Mouse (Mus musculus) bone marrow, adult 2 months (tissue): Measurements from ENCODE around the gene Pbsn.

Experiments used
- CTCF ChIP-seq: fragments of 200-500 bp; IDR thresholded peaks from 2 replicates; pipeline ENCODE4 v1.5.1; 2011; ENCODE audit warnings: low read length, control low read depth; ENCODE audit not compliant: control insufficient read depth, insufficient read depth
- POLR2A ChIP-seq: fragments of 200-500 bp; IDR thresholded peaks from 2 replicates; pipeline ENCODE4 v1.6.1; 2011; ENCODE audit warnings: low read depth, mild to moderate bottlenecking, control low read depth, low read length, borderline replicate concordance; ENCODE audit not compliant: control insufficient read depth

GRCm38 (mm10) chrX:77853523-77853922, at the start of gene Pbsn:
- no peak for TF ChIP-seq POLR2A
- no peak for TF ChIP-seq CTCF
